Mouse (Mus musculus) right cerebral cortex, postnatal 14 days (tissue): ENCODE measurements around the gene Nfib.

Experiments used
- DNase-seq: peaks from one replicate; pipeline ENCODE4 v3.0.0; 2022

Nfib gene

GRCm38 (mm10) chr4:82494829-82495228, 210.7 kb downstream of the Nfib start:
- DNase-seq = peak; percentile 47

DNA sequence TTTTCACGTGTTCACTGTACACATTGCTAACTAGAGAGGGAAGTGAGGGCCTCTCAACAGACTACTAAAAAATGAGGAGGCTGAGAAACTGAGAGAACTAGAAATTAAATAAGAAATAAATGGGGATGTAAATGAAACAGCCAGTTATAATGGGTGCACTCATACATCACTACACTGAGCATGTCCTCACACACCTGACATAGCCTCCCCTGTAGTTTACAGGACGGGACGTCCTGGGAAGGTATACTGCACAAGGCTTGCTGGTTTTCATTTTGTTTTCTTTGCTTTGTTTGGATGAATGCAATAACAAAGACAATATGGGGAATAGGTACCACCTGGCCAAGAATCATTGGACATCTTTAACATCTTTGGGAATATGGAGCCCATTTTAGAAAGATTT, 211.1 kb downstream of the Nfib start:
- DNase-seq = no peak

DNA sequence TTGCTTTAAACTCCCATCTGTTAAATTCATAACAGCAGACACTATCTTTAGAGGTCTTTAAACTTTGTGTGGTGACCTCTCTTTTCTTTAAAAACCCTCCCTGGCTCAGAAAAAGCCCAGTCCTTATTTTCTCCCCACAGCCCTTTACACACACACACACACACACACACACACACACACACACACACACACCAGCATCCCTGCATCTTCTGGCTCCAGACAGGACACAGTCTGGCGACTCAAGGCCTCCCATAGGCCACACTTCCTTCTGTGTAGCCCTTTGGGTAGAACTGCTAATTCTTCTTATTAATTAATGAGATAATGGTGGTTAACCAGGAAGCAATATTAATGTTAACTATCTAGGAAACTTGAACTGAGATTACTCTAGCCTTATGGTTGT, 211.7 kb downstream of the Nfib start:
- no peak for DNase-seq

GRCm38 (mm10) chr4:82493363-82493762, 212.2 kb downstream of the Nfib start:
- no peak for DNase-seq

DNA sequence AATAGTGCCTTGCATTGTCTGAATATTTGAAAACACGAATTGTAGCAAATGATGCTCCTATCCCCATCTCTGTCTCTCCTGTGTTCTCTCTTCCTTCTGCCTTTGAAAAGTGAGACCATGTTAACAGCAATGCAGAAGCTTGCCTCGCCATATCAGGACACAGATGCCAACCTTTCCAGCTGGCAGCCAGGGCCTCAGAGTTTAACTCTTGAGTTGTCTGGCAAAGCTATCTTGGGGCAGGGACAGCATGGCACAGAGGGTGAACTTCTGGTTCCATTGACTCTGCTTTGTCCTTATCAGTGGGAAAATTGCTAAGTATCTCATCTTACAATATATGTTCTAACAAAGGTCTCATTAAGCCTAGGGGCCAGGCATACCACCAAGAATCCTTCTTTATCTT, 212.8 kb downstream of the Nfib start:
- DNase-seq = no peak

- DNase-seq = no peak
These were observed 215.6 kb downstream of the Nfib start for GRCm38 (mm10) chr4:82489939-82490338.

DNA sequence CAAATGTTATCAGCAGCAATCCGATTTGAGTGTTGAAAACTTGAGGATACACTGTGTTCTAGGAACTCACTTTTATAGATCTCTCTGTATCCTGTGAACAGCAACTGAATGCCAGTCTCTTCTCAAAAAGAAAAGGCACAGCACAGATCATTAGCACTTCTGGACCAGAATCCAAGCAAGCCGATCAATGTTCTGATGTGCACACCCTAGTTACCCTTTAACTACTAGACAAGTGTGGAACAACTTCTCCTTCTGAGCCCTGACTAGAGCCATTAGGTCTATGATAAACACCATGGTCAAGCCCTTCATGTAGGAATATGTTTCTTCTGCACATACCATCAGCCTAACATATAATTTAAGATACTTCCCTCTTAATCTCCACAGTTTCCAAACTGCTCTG, 219.6 kb downstream of the Nfib start:
- no peak for DNase-seq

DNA sequence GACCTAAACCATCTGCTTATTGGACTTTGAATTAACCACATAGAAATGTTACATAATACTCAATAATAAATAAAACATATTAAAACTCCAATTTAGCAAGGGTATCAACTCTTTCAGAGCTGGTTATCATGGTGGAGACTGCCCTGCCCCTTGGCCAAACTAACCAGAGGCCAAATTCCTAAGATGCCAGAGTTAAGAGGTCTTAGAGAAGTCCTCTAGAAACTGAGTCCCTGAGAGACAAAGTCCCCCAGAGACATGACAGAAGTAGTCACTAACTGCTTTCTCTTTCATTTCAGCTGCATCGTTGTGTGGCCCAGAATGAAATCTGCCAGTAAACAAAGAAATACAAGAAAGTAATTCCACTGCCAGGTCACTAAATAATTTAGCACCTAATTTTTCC, 221.7 kb downstream of the Nfib start:
- DNase-seq = no peak

- DNase-seq = no peak
These were observed 222.3 kb downstream of the Nfib start for GRCm38 (mm10) chr4:82483298-82483697.

GRCm38 (mm10) chr4:82480635-82481034, 224.9 kb downstream of the Nfib start:
- no peak for DNase-seq

DNA sequence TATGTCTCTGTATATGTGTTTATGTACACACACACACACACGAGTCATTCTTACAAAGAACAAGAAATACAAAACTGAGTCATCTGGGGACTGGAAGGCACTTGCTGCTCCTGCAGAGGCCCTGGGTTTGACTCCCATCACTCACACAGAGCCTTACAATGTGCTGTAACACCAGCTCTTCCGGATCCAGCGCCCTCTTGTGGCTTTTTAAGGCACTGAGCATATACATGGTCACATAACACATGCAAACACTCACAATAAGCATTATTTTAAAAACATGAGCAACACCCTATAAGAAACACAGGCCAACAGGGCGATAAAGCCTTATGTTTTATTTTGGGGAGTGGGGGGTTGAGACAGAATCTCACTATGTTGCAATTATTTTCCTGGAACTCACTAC, 226.2 kb downstream of the Nfib start:
- DNase-seq = no peak

- DNase-seq = no peak
These were observed 227.8 kb downstream of the Nfib start for GRCm38 (mm10) chr4:82477742-82478141.

DNA sequence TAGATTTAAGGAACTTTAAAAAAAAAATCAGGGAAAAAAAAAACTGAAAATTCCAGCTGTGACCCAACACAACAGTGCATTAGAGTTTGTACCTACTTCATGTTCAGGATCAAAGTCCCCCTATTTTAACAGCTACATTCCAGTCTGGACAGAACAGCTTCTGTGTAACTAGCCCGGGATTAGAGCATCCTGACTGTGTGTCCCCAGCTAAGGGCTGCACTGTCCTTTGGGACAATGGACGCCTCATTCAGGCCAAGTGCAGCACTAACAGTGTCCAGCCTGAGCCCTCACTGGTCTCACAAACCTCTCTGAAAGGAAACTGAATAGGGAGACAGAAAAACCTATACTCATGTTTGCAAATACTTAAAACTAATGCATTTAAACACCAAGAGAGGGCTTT, 229.1 kb downstream of the Nfib start:
- no peak for DNase-seq

DNA sequence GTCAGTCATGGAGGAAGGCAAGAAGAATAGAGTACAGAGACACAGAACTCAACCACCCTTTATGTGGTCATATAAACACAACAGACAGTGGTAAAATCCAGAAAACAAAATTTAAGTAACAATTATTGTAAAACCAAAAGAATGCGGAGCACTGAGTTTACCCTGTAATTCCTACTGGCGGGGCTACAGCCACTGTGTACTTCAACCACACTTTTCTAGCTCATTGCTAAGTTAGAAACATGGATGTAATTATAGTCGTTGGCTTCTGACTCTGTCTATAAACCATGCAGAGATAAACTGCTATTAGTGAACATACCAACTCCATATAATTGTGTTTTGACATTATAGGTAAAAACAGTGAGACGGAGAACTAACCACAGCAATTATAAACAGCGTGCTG, 231.2 kb downstream of the Nfib start:
- no peak for DNase-seq

- no peak for DNase-seq
These were observed 234.6 kb downstream of the Nfib start for GRCm38 (mm10) chr4:82470938-82471320.

DNA sequence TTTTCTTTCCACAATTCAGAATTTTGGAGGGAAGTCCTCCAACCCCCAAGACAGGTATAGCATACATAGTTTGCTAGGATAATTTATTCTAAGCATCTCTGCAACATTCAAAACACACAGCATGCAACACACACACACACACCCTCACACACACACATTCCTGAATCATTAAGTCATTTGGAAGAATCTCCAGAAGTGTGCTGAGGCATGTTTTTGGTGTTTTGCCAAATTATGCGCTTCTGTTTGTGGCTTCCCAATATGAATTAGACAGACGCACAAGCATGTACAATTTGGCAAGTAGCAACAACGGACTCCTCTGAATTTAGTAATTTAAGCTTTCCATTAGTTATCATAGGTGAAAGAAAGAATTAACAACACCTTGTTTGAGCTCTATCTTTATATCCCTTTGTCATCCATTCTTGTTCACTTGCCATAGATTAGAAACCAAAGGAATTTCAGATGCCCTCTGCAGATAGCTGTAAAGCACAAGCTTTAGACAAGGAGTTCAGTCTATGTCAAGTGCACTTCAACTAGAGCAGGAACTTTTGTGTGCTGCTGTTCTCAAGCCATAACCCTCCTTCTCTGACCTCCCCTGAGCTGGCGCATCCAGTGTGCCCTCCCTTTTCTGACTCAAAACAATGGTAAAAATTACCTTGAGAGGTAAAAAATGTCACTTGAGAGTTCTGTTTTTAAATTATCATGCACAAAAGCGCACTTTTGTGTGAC, 235.2 kb downstream of the Nfib start:
- DNase-seq = no peak

GRCm38 (mm10) chr4:82468944-82469343, 236.6 kb downstream of the Nfib start:
- no peak for DNase-seq

- DNase-seq = no peak
These were observed 238.8 kb downstream of the Nfib start for GRCm38 (mm10) chr4:82466717-82467116.

DNA sequence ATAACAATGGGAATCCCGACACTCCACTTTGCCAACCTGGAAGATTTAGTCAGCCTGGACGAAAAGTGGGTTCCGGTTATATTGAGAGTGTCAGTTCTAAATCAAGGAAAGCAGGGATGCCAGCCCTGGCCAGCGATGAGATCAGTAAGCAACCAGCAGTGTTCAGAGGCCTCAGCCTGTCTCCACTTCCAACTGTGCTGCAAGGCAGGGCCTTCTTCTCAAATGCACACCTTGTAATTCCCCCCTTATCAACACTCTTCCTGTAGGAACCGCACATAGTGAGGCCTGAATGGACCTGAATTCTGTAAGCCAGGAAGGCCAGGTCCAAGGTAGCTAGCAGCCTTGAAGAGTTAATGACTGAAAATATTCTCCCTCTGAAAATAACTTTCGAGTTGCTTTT, 239.4 kb downstream of the Nfib start:
- DNase-seq = no peak

- peak; percentile 31 for DNase-seq
These were observed 241.4 kb downstream of the Nfib start for GRCm38 (mm10) chr4:82464051-82464632.

- DNase-seq = no peak
These were observed 242.3 kb downstream of the Nfib start for GRCm38 (mm10) chr4:82463189-82463715.

GRCm38 (mm10) chr4:82461676-82462075, 243.9 kb downstream of the Nfib start:
- no peak for DNase-seq

DNA sequence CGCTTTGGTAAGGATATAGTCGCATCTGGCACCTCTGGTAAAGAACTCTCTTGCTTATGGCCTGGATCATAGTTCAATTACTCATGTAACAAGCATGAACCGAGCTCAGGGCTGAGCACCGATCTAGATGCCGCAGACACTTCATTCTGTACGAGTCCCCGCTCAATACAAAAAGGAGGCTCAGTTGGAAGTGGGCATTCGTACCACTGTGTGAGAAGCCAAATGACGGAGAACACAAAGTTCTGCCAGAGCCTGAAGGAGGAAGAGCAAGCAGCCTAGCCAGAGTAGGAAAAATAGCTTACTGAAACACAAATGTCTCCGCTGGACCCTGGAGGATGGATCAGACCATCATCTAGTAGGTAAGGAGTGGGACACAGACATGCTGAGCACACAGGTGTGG, 246.7 kb downstream of the Nfib start:
- no peak for DNase-seq

DNA sequence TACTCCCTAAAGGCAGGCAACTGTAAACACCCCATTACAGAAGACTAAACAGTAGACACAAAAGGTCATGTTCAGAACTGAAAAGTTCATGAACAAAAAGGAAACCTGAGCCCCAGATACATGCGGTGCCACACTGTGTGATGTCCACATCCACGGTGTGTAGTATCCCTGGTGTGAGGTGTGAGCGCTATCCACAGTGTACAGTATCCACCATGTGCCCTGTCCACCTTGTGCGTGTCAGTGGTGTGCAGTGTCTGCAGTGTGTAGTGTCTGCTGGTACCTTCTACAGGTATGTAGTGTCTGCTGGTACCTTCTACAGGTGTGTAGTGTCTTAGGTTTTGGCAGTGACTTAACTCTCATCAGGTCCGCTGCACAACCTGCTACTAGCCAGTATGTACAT, 248.6 kb downstream of the Nfib start:
- no peak for DNase-seq

DNA sequence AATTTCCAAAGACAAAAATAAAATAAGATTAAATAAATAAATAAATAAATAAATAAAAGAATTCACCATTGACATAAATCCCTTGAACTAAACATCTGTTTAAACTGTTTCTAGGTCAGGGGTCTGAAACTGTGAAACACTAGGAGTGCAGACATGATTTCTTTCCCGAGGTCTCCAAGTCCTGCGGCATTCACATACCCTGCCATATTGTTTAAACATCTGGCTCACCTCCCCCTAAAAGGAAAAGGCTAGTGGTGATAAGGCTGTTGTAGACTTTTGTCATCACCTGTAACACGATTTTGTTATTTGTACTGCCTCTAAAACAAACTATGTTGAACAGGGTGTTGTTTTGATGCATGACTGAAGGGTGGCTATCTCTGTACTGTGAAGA, 249.2 kb downstream of the Nfib start:
- DNase-seq = no peak
